In genomic region chr5:122165233-122165915, GRCm38 (mm10) we compare ENCODE assay signal across 10 mouse cellular contexts. TPM values are rescaled to one million over a fixed set of nuclear protein-coding genes. Genes with fewer than 3 reads are reported as not detected.
DNase-seq lines count a peak whose midpoint lies in the region; ATAC-seq and TF ChIP-seq lines count a peak whose summit lies in the region.
"Had no signal": no experiment of that assay in that cellular context is flagged by ENCODE, and none has a peak within 500 bp of the region (broad histone marks: within the 10 kb centered on the region; RNA-seq: fewer than 3 reads in every experiment).

No protein-coding gene starts in this region.

- ATAC-seq in heart, embryonic 11.5 days (replicated peaks; ENCODE audit: insufficient number of reproducible peaks, low FRiP score, low TSS enrichment), result no peak
- no peak for ATAC-seq in forebrain, embryonic 14.5 days
- ATAC-seq in intestine, postnatal 0 days, result no peak
- no peak for ATAC-seq in erythroblast, adult 5-6 weeks (replicated peaks; ENCODE audit: low FRiP score, poor library complexity, severe bottlenecking)

- no peak overlapping the region for H3K4me3 ChIP-seq in heart, embryonic 11.5 days (ENCODE audit: low read depth, low read length)
- H3K4me3 ChIP-seq in forebrain, embryonic 14.5 days (ENCODE audit: low read depth, low read length), result no peak overlapping the region
- no peak overlapping the region for H3K4me3 ChIP-seq in intestine, postnatal 0 days (ENCODE audit: low read depth, low read length)

- no peaks in the 10 kb centered on the region for H3K9me3 ChIP-seq in heart, embryonic 11.5 days (replicated peaks; ENCODE audit: control insufficient read depth, low read length)
- no peaks in the 10 kb centered on the region for H3K9me3 ChIP-seq in forebrain, embryonic 14.5 days (replicated peaks; ENCODE audit: control insufficient read depth, low read length)
- no peaks in the 10 kb centered on the region for H3K9me3 ChIP-seq in intestine, postnatal 0 days (ENCODE audit: control insufficient read depth)

- intact Hi-C loops in left cerebral cortex, postnatal 36 days (cut with DNase I), result loop anchor here (5.0 kb wide), 2 partner anchors 33 to 77 kb away; no protein-coding TSS in a partner anchor

- 60% methylated on average over 6 of the region's 6 CpGs for WGBS in heart, embryonic 11.5 days (ENCODE audit: insufficient replicate concordance)
- 42% methylated on average over 6 of the region's 6 CpGs for WGBS in forebrain, embryonic 14.5 days
- WGBS in intestine, postnatal 0 days, result 61% methylated on average over 6 of the region's 6 CpGs

- peaks cover 23% of the 10 kb centered on the region for H3K36me3 ChIP-seq in heart, embryonic 11.5 days (ENCODE audit: control insufficient read depth, insufficient read depth, low read length)
- peaks cover 80% of the 10 kb centered on the region for H3K36me3 ChIP-seq in forebrain, embryonic 14.5 days (ENCODE audit: control insufficient read depth, insufficient read depth, low read length)
- peaks cover 38% of the 10 kb centered on the region for H3K36me3 ChIP-seq in intestine, postnatal 0 days (ENCODE audit: control insufficient read depth, insufficient read depth)

- TF ChIP-seq CTCF in intestine, postnatal 0 days (IDR thresholded peaks at IDR 0.05; ENCODE audit: low read depth), result no peak

- H3K27me3 ChIP-seq in heart, embryonic 11.5 days (ENCODE audit: control insufficient read depth, insufficient read depth, low read length), result no peaks in the 10 kb centered on the region
- H3K27me3 ChIP-seq in forebrain, embryonic 14.5 days (replicated peaks; ENCODE audit: control insufficient read depth, insufficient read depth, low read length), result no peaks in the 10 kb centered on the region
- H3K27me3 ChIP-seq in intestine, postnatal 0 days (replicated peaks; ENCODE audit: control insufficient read depth, insufficient read depth, low read length), result no peaks in the 10 kb centered on the region

- no peak for DNase-seq in heart, adult 9 months (ENCODE audit: low spot score in 2 of 2)
- DNase-seq in adipocyte (ENCODE audit: low spot score), result peak; percentile 43
- no peak for DNase-seq in forebrain, embryonic 14.5 days (ENCODE audit: low spot score)
- peak; percentile 76 to 77 for DNase-seq in left cerebral cortex, postnatal 36 days (ENCODE audit: low spot score in 2 of 2)
- no peak for DNase-seq in natural killer cell, adult 2 months (ENCODE audit: low spot score in 2 of 2)

- peak overlapping the region; percentile 31; the same call in 1 of the 2 replicates for H3K27ac ChIP-seq in heart, embryonic 11.5 days (ENCODE audit: low read depth, low read length)
- peak overlapping the region; percentile 64; the same call in 1 of the 2 replicates for H3K27ac ChIP-seq in forebrain, embryonic 14.5 days (ENCODE audit: low read depth, low read length)
- H3K27ac ChIP-seq in intestine, postnatal 0 days (ENCODE audit: low read depth, low read length), result no peak overlapping the region

- no peak overlapping the region for H3K4me2 ChIP-seq in heart, embryonic 11.5 days
- H3K4me2 ChIP-seq in forebrain, embryonic 14.5 days (ENCODE audit: low read length), result peak overlapping the region; percentile 23; the same call in 1 of the 2 replicates
- H3K4me2 ChIP-seq in intestine, postnatal 0 days (replicated peaks; ENCODE audit: low read depth), result no peak overlapping the region

- H3K4me1 ChIP-seq in heart, embryonic 11.5 days (ENCODE audit: control insufficient read depth, insufficient read depth, low read length), result peaks cover 58% of the 10 kb centered on the region
- peaks cover 49% of the 10 kb centered on the region for H3K4me1 ChIP-seq in forebrain, embryonic 14.5 days (ENCODE audit: control insufficient read depth, insufficient read depth, low read length)
- peaks cover 2% of the 10 kb centered on the region; the same call in 1 of the 2 replicates for H3K4me1 ChIP-seq in intestine, postnatal 0 days (replicated peaks; ENCODE audit: control insufficient read depth, insufficient read depth, low read length)

- H3K9ac ChIP-seq in heart, embryonic 11.5 days (ENCODE audit: low read depth, low read length), result no peak overlapping the region; the same call in 1 of the 2 replicates
- peak overlapping the region; percentile 4; the same call in 1 of the 2 replicates for H3K9ac ChIP-seq in forebrain, embryonic 14.5 days (ENCODE audit: low read length)
- H3K9ac ChIP-seq in intestine, postnatal 0 days (ENCODE audit: low read depth, low read length), result no peak overlapping the region

RNA-seq across cellular contexts. Expression of gene Ppp1cc, which starts 7.3 kb away (rescaled TPM):
- polyA plus RNA-seq in heart, embryonic 11.5 days (2014; fragmentation: Nextera tagmentation; extraction: Ambion mirVana), result 216 and 225 TPM in 2 replicates
- polyA plus RNA-seq in forebrain, embryonic 14.5 days (2014; fragmentation: Nextera tagmentation; extraction: Ambion mirVana), result 274 and 280 TPM in 2 replicates
- total RNA-seq in left cerebral cortex, postnatal 36 days (2021), result 100 to 1,000 TPM; 154 to 200 TPM
- 138 and 144 TPM in 2 replicates for polyA plus RNA-seq in intestine, postnatal 0 days (2015; fragmentation: Nextera tagmentation; extraction: Ambion mirVana)
- 141 and 170 TPM in 2 replicates for total RNA-seq in erythroblast, adult 5-6 weeks (2015; ENCODE audit: low replicate concordance)
- total RNA-seq in erythroblast, adult 5-6 weeks (2017; ENCODE audit: low replicate concordance), result 94.2 and 102 TPM in 2 replicates

RNA-seq across cellular contexts. Expression of gene Ccdc63, which starts 24.8 kb away (rescaled TPM):
- polyA plus RNA-seq in heart, embryonic 11.5 days (2014; fragmentation: Nextera tagmentation; extraction: Ambion mirVana), result 0.47 and 0.51 TPM in 2 replicates
- polyA plus RNA-seq in forebrain, embryonic 14.5 days (2014; fragmentation: Nextera tagmentation; extraction: Ambion mirVana), result not detected in 2 replicates
- total RNA-seq in left cerebral cortex, postnatal 36 days (2021), result under 1 TPM; 0.30 to 0.72 TPM
- polyA plus RNA-seq in intestine, postnatal 0 days (2015; fragmentation: Nextera tagmentation; extraction: Ambion mirVana), result not detected in 2 replicates
- total RNA-seq in erythroblast, adult 5-6 weeks (2015; ENCODE audit: low replicate concordance), result not detected in 2 replicates
- 4.0 TPM in 1 of 2 replicates, not detected in the other for total RNA-seq in erythroblast, adult 5-6 weeks (2017; ENCODE audit: low replicate concordance)
- polyA plus RNA-seq: liver, embryonic 16.5 days; stomach, embryonic 16.5 days had no signal

RNA-seq across cellular contexts. Expression of gene Hvcn1, which starts 41.2 kb away (rescaled TPM):
- polyA plus RNA-seq in heart, embryonic 11.5 days (2014; fragmentation: Nextera tagmentation; extraction: Ambion mirVana), result 1.7 and 2.7 TPM in 2 replicates
- 1.3 and 2.4 TPM in 2 replicates for polyA plus RNA-seq in forebrain, embryonic 14.5 days (2014; fragmentation: Nextera tagmentation; extraction: Ambion mirVana)
- 1 to 10 TPM; 2.6 to 2.7 TPM for total RNA-seq in left cerebral cortex, postnatal 36 days (2021)
- polyA plus RNA-seq in intestine, postnatal 0 days (2015; fragmentation: Nextera tagmentation; extraction: Ambion mirVana), result 3.6 TPM in 2 replicates
- 25.4 and 25.9 TPM in 2 replicates for total RNA-seq in erythroblast, adult 5-6 weeks (2015; ENCODE audit: low replicate concordance)
- total RNA-seq in erythroblast, adult 5-6 weeks (2017; ENCODE audit: low replicate concordance), result 18.5 and 37.0 TPM in 2 replicates

Comparison
In these comparisons a context has a peak if more than half of its experiments do, and no peak if none do; other contexts are left out.
1. DNase-seq: peak in adipocyte (single experiment) and left cerebral cortex, postnatal 36 days (2 of 2); none in heart, adult 9 months (0 of 2), forebrain, embryonic 14.5 days (single experiment) and natural killer cell, adult 2 months (0 of 2).